Mouse (Mus musculus) frontal cortex, postnatal 14 days (tissue): Measurements from ENCODE around the gene Serpinb2.

Source experiments
- DNase-seq, 2 experiments: peaks; one replicate each; pipeline ENCODE4 v3.0.0; 2022; ENCODE audit warnings: low spot score in 2 of 2

Gene Serpinb2

DNA sequence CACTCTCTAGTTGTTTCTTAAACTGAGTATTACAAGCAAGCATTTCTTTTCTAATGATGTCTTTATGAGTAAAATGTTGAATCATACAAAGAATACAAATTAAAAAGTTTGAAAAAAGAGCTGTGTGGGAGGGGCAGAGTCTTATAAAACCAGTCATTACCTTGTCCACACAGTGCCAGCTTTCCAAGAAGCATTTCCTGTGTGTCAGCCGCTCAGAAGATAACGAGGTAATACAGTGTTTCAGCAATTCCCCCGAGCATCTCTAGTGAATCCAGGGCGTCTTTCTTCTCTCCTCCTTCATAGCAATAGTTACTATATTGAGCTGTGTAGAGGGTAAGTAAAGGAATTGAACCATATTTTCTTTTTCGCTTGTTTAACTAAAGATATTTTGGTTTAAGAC lies at the start of gene Serpinb2:
Serpinb2 (plus strand) TSS at position 172 of the 400 bp plus-strand sequence.
- DNase-seq: no peak

- no peak for DNase-seq
Observed at GRCm38 (mm10) chr1:107479909-107480308, 31.3 kb upstream of the Serpinb2 start.

GRCm38 (mm10) chr1:107481452-107481851 lies 29.8 kb upstream of the Serpinb2 start:
- peak; percentile 68 to 87 for DNase-seq

- no peak for DNase-seq
Observed at GRCm38 (mm10) chr1:107489577-107489976, 21.6 kb upstream of the Serpinb2 start.

DNA sequence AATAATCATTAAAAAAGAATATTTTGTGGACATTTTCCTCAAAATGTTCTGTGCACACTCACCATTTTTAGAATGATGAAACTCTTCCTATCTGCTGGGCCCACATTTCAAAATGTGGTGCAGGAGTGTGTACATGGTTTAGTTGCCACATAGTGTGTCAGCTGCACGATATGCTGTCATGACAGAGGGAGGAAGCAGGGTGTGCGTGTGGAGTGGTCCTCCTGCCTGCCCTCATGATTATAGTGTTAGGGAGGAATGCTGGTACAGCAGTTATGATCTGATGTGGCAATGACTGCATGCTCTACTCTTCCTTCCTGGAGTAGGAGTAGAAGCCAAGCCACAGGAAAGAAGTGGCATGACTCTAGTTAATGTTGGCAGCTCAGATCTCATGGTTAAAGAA lies 14.4 kb upstream of the Serpinb2 start:
- no peak for DNase-seq

DNA sequence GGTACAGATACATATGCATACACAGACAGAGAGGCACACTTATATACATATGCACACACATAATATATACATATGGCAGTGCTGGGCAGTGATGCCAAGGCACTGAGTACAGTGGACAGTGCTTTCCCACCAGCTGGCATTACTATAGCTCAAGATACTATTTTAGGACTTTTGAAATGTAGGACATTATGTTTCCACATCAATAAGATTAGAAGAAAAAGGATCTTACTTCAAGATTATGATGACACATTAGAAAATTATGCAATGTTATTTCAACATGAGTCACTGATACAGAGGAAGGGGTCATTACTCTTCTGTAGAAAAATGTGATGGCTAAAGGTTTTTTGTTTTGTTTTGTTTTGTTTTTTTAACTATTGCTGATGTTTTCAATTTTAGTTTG lies 9.2 kb upstream of the Serpinb2 start:
- no peak for DNase-seq

GRCm38 (mm10) chr1:107503294-107503693 lies 7.9 kb upstream of the Serpinb2 start:
- no peak for DNase-seq

DNA sequence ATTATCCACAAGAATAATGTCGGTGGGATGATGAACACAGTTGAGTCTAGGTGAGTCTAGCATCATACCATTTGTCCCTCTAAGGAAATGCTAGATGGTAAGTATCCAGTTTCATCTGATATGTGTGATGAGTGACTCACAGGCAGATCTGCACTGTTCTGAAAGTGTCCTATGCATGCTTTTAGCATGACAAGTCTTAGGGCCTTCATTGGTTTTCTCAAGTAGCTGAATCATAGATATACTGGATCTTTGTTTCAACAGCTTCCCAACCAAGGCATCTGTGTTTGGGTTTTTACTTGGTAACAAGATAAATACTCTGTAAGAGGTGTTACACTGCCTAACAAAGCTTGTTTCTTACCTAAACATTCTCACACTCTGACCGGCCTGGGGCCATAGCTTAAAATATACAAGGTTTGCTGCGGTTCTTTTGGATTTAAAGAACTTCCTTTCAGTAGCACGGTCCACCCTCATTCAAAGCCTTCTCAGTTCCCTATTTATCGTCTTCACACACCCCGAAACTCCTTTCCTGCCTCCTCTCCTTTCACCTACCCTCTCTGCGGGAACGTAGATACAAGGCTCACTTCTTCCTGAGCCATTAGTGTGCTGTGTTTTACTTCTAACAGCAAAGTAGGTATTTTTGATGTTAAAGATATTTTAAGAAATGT lies 5.2 kb upstream of the Serpinb2 start:
- DNase-seq: no peak

DNA sequence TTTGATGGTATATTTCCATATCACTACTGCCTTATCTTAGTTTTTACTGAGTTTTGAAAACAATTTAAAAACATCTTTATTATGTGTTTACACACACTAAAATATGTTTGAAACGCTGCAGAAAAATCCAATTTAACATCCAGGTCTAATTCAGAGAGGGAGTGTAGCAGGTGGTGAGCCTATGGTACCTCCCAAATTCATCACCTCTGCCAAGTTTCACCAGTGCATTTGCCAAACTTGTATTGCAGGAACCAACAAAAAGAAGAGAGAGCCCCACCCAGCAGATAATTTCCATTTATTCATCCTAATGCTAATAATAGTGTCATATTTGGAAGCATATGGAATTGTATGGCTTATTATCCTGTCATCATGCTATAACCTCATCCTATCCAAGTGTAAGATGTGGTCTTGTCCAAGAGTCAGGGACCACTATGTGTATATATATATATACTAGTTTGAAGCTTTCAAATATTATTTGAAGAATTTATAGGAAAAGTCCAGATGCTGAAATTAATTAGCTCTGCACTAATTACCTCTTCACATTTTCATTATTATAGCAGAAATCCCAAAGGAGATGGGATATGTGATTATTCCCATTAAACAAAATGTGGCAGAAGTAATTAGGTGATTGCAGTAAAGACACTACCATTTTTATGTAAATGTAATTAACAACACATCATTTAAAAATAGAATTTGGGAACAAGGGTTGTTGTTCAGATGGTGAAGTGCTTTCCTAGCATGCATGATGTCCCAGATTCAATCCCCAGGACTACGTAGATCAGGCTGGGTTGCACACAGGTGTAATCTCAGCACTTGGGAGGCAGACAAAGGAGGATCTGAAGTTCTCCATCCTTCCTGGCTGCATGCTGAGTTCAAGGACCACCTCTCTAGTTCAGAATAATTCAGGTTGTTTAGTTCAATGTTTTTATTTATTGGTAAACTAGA lies 1.2 kb downstream of the Serpinb2 start:
- DNase-seq: no peak

DNA sequence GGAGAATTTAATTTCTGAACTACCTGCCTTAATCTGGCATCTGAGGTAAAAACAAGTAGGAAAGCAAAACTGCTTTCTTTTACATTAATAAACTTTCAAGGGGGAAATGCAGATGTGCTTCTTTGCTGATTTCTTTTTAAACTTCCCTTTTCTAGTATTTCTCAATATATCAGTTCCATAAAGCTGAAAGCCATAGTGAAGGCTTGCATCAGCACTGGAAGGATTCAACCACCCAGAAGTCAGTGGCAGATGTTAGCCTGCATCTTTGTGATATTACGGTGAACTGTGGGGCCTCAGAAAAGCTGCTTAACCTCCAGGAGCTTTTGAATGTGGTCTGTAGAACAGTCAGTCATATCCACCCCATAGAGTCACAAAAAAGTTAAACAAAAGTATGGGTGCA lies 2.3 kb downstream of the Serpinb2 start:
- DNase-seq: no peak

DNA sequence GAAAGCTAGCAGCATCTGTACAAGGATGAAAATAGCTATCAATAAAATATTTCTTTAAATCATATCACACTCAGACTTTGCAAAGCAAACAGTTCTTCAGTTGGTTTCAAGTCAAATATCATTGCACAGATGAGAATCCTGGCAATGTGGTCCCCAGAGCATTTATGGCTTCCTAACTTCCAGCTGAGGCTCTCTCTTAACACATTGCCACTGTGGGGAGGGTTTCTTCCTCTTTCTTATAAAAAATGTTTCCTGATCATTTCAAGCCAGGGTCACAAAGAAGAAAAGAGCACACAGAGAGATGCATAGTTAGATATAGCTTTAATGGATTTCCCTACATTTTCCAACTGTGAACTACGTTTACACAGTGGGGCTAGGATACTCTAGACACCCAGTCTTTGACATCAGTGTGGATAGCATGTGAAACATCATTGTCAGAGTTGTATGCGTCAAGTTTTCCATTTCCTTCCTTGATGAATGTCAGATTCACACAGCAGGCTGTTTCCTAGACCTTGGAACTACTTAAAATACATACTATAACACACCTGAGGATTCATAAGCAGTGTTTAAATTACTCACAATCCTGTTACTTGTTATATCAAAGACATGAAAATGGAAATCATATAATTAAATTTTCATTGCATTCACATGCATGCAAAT lies 4.7 kb downstream of the Serpinb2 start:
- no peak for DNase-seq

- DNase-seq: no peak
Observed at GRCm38 (mm10) chr1:107525592-107525991, 14.4 kb downstream of the Serpinb2 start.

DNA sequence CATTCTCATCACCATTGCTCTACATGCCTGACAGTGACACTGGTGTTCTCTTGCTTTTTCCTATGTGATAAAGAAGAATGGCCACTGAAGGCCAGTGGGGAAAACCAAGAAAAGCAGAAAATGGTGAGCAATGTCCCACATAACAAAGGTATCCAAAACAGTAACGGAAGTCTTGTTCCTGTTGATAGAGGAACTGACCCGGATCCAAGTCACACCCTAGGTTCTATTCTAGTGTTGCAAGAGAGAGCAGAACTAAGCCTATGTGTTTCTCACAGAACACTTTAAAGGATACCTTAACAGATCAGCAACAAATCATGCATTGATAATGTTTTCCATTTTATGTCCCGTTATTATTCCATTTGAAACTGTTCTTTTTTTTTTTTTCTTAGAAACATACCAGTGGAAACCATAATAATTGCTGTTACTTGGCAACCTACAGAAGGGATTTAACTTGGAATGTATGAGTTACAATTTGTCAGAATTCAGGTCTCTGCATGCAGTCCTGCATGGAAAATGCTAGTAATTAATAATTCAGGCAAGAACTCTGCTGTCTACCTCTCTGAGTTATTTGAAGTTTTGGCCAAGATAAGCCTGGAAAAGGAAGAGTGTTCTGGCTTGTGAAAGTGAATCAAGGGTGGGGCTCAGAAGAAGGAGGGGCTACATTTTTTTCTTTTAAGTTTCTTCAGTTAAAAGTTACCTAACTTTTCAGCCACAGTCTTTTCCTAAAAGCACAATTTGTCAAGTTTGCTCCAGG lies 17.3 kb downstream of the Serpinb2 start:
- no peak for DNase-seq

DNA sequence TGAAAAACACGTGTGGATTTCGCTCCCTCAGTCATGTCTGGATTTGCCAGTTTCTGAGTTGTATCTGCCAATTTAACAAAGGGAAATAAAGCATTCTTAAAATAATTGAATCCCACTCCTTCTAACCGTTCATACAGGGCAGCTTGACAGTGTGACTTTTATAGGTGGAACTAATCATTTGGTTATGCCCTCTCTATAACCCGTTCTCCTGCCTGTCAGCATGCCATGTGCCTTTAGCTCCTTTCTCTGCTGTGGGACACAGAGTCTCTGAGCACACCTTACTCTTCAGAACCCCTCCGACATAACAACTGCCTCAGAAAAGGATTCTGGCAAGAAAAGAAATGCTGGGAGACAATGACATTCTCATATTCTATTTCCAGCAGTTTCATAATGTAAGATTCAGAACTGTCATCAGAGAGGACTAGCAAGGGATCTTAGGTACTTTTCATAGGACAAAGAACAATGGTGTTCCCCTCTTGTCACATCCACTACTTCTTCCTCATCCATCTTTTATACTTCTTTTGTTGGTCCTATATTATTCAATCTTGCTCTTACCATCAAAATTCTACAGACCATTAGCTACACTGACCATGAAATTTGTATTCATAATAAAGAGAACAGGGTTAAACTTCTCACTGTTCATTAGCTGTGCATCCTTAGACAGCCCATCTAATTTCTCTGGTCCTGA lies 18.3 kb downstream of the Serpinb2 start:
- DNase-seq: no peak

GRCm38 (mm10) chr1:107533736-107534135 lies 22.5 kb downstream of the Serpinb2 start:
- DNase-seq: no peak

DNA sequence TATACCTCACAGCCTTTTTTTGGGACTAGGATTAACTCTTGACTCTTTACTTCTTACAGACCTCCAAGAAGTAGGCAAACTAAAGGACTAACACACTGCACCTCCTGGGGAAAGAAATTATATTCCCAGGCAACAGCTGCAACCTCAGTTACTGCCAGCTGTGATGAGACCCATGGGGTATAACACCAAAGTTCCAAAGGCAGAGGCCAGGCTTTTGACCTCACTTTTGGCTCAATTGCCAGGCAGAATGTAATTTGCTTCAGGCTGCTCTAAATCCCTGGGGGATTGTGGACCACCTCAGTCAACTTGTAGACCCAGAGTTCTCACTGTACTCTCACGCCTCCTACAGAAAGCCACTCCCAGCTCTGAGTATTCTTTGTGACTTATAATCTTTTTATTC lies 26.2 kb downstream of the Serpinb2 start:
- no peak for DNase-seq

DNA sequence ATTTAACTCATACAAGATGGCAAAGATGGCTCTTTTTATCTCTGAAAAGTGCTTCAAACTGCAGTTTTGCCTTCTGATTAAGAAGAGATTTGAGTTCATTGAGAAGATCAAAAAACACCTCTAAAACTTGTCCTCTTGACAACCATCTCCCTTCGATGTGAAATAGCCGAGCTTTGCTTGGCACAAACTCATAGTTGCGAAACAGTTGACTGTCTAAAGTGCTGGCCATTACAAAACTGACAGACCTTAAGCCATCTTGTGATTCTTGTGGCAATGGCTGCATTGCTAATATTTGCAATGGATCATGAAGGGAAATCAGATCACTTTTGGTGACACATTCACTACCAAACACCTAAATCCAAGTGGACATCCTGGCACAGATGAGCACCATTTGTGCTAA lies 48.3 kb downstream of the Serpinb2 start:
- no peak for DNase-seq

DNA sequence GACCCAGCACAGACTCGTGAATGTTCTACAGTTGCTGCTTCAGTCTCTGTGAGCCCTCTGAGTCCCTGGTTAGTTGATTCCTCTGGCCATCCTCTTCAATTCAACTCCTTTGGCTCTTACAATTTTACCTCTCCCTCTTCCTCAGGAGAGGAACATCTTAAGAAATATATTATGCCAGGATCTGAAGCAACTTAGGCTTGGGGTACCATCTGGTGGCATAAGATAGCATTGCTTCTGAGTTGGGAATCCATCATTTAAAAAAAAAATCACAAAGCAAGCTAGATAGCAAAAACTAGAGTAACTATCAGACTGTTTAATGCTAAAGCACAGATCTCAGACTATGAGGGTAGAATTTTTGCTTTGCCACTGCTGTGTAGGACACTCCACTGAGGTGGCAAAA lies 50.9 kb downstream of the Serpinb2 start:
- DNase-seq: no peak

DNA sequence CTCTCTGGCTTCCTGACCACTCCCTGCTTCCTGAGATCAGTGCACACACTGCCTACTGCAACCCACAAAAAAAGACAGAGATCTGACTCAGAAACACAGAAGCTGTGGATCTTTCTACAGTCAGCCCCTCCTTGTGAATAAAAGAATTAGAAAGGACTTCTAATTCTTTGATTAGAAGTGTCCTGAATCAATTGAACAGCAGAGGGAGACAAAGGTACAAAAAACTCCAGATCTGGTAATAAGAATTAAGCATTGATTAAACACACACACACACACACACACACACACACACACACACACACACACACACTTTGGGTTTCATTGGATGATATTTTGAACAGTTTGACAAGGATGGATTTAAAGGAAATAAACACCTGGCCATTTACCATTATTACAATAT lies 54.4 kb downstream of the Serpinb2 start:
- no peak for DNase-seq

GRCm38 (mm10) chr1:107576094-107576493 lies 64.9 kb downstream of the Serpinb2 start:
- no peak for DNase-seq

GRCm38 (mm10) chr1:107577514-107577913 lies 66.3 kb downstream of the Serpinb2 start:
- DNase-seq: no peak
